Mouse (Mus musculus) hindbrain, embryonic 15.5 days (tissue): ENCODE measurements at regions not wholly inside any gene's neighbourhood (a gene's known extent, or its start where the extent isn't known, plus 50 kb on each side); places are given as distances from the start of the nearest gene placed in this dataset.

Experiments
- ATAC-seq: fragments of 200-750 bp; cut with Nextera tagmentation; 2 replicates; pipeline ENCODE4 v1.8.0; 2017; ENCODE audit warnings: low read depth, moderate number of reproducible peaks, moderate TSS enrichment; ENCODE audit not compliant: low FRiP score
- H3K27ac ChIP-seq: fragments of 300-500 bp; sonication (generic); replicated peaks from 2 replicates; pipeline ENCODE4 v1.5.1; 2015; ENCODE audit warnings: mild to moderate bottlenecking, inconsistent platforms
- H3K27me3 ChIP-seq: fragments of 300-500 bp; sonication (generic); 2 replicates; pipeline ENCODE4 v1.6.1; 2015; ENCODE audit warnings: control low read depth, inconsistent platforms
- H3K36me3 ChIP-seq: fragments of 300-500 bp; sonication (generic); 2 replicates; pipeline ENCODE4 v1.6.1; 2015; ENCODE audit warnings: control low read depth, inconsistent platforms
- H3K4me1 ChIP-seq: fragments of 300-500 bp; sonication (generic); replicated peaks from 2 replicates; pipeline ENCODE4 v1.6.1; 2015; ENCODE audit warnings: control low read depth, inconsistent platforms
- H3K4me2 ChIP-seq: fragments of 300-500 bp; sonication (generic); 2 replicates; pipeline ENCODE4 v1.6.1; 2015; ENCODE audit warnings: moderate library complexity, mild to moderate bottlenecking, inconsistent platforms
- H3K4me3 ChIP-seq: fragments of 300-500 bp; sonication (generic); 2 replicates; pipeline ENCODE4 v1.5.1; 2015; ENCODE audit warnings: mild to moderate bottlenecking, inconsistent platforms
- H3K9ac ChIP-seq: fragments of 300-500 bp; sonication (generic); 2 replicates; pipeline ENCODE4 v1.6.1; 2015; ENCODE audit warnings: inconsistent platforms
- H3K9me3 ChIP-seq: fragments of 300-500 bp; sonication (generic); 2 replicates; pipeline ENCODE4 v1.6.1; 2016; ENCODE audit warnings: control low read depth, inconsistent platforms
- WGBS: fragments of 180-500 bp; shearing (Covaris S2); methylation state at CpG from one replicate; pipeline ENCODE4 v1.1.7; 2015; 5-methylcytosine and 5-hydroxymethylcytosine counted together

GRCm38 (mm10) chr5:106557733-106558132, 51.2 kb upstream of the Gm17304 start:
- WGBS = 37% methylated on average over 11 of the region's 11 CpGs
- Histone ChIP-seq H3K27ac (no peak overlapping the region), H3K9me3 (no peaks in the 10 kb centered on the region), H3K27me3 (peaks cover 53% of the 10 kb centered on the region), H3K36me3 (no peaks in the 10 kb centered on the region), H3K4me3 (no peak overlapping the region), H3K4me1 (peaks cover 16% of the 10 kb centered on the region), H3K4me2 (no peak overlapping the region), H3K9ac (no peak overlapping the region)
- peak; percentile 50; the same call in 1 of the 2 replicates for ATAC-seq

- no peak overlapping the region for H3K9ac ChIP-seq
- no peak for ATAC-seq
- H3K4me1 ChIP-seq = no peaks in the 10 kb centered on the region
- no peaks in the 10 kb centered on the region for H3K9me3 ChIP-seq
- no peak overlapping the region for H3K4me3 ChIP-seq
- H3K4me2 ChIP-seq = no peak overlapping the region
- no peak overlapping the region for H3K27ac ChIP-seq
- peaks cover 4% of the 10 kb centered on the region; the same call in 1 of the 2 replicates for H3K27me3 ChIP-seq
- H3K36me3 ChIP-seq = no peaks in the 10 kb centered on the region
- WGBS = 85% methylated on average over 6 of the region's 6 CpGs
Measured at GRCm38 (mm10) chr5:106539286-106539685, 69.6 kb upstream of the Gm17304 start.

GRCm38 (mm10) chr5:106537153-106537552, 71.7 kb upstream of the Gm17304 start:
- no peak overlapping the region for H3K4me2 ChIP-seq
- no peaks in the 10 kb centered on the region for H3K9me3 ChIP-seq
- no peak overlapping the region for H3K4me3 ChIP-seq
- ATAC-seq = no peak
- H3K4me1 ChIP-seq = no peaks in the 10 kb centered on the region
- H3K27ac ChIP-seq = no peak overlapping the region
- no peaks in the 10 kb centered on the region for H3K36me3 ChIP-seq
- H3K9ac ChIP-seq = no peak overlapping the region
- WGBS = 24% methylated on average over 6 of the region's 6 CpGs
- peaks cover 4% of the 10 kb centered on the region; the same call in 1 of the 2 replicates for H3K27me3 ChIP-seq

- H3K4me3 ChIP-seq = no peak overlapping the region
- 73% methylated on average over 5 of the region's 5 CpGs for WGBS
- H3K27me3 ChIP-seq = peaks cover 4% of the 10 kb centered on the region; the same call in 1 of the 2 replicates
- H3K27ac ChIP-seq = no peak overlapping the region
- no peaks in the 10 kb centered on the region for H3K36me3 ChIP-seq
- no peak for ATAC-seq
- H3K9me3 ChIP-seq = no peaks in the 10 kb centered on the region
- H3K4me1 ChIP-seq = no peaks in the 10 kb centered on the region
- H3K4me2 ChIP-seq = no peak overlapping the region
- H3K9ac ChIP-seq = no peak overlapping the region
Measured at GRCm38 (mm10) chr5:106536068-106536467, 72.8 kb upstream of the Gm17304 start.

- WGBS = 71% methylated on average over 8 of the region's 8 CpGs
- no peaks in the 10 kb centered on the region for H3K36me3 ChIP-seq
- no peak for ATAC-seq
Measured at GRCm38 (mm10) chr5:106528811-106529210, 70.8 kb upstream of the Barhl2 start.

GRCm38 (mm10) chr5:106527364-106527985, 69.5 kb upstream of the Barhl2 start:
- H3K4me1 ChIP-seq = no peaks in the 10 kb centered on the region
- no peak overlapping the region for H3K27ac ChIP-seq
- H3K9me3 ChIP-seq = no peaks in the 10 kb centered on the region
- H3K4me3 ChIP-seq = no peak overlapping the region
- H3K36me3 ChIP-seq = no peaks in the 10 kb centered on the region
- H3K27me3 ChIP-seq = no peaks in the 10 kb centered on the region
- ATAC-seq = no peak
- H3K4me2 ChIP-seq = no peak overlapping the region
- 39% methylated on average over 14 of the region's 14 CpGs for WGBS
- H3K9ac ChIP-seq = no peak overlapping the region

More at GRCm38 (mm10) chr5:106528811-106529210, 70.8 kb upstream of the Barhl2 start:
- H3K9ac ChIP-seq = no peak overlapping the region
- H3K27ac ChIP-seq = no peak overlapping the region
- no peaks in the 10 kb centered on the region for H3K9me3 ChIP-seq
- H3K27me3 ChIP-seq = no peaks in the 10 kb centered on the region
- H3K4me2 ChIP-seq = no peak overlapping the region
- H3K4me3 ChIP-seq = no peak overlapping the region
- no peaks in the 10 kb centered on the region for H3K4me1 ChIP-seq

GRCm38 (mm10) chr5:106512423-106513089, 54.6 kb upstream of the Barhl2 start:
- Histone ChIP-seq H3K4me3 (no peak overlapping the region), H3K9ac (no peak overlapping the region), H3K9me3 (no peaks in the 10 kb centered on the region), H3K27me3 (0 out of 2 replicates have a peak, but pooled peaks cover 2% of the 10 kb centered on the region), H3K36me3 (no peaks in the 10 kb centered on the region), H3K4me2 (no peak overlapping the region), H3K4me1 (no peaks in the 10 kb centered on the region; the same call in 1 of the 2 replicates), H3K27ac (no peak overlapping the region)
- 54% methylated on average over 7 of the region's 7 CpGs for WGBS
- ATAC-seq = peak; percentile 63; the same call in 1 of the 2 replicates

GRCm38 (mm10) chr5:106507901-106508300, 49.9 kb upstream of the Barhl2 start:
- Histone ChIP-seq H3K9me3 (no peaks in the 10 kb centered on the region), H3K9ac (no peak overlapping the region), H3K4me2 (no peak overlapping the region), H3K27me3 (0 out of 2 replicates have a peak, but pooled peaks cover 2% of the 10 kb centered on the region), H3K4me1 (no peaks in the 10 kb centered on the region; the same call in 1 of the 2 replicates), H3K36me3 (no peaks in the 10 kb centered on the region), H3K4me3 (no peak overlapping the region), H3K27ac (no peak overlapping the region)
- 89% methylated on average over 5 of the region's 5 CpGs for WGBS
- ATAC-seq = no peak
